Mouse (Mus musculus): Measurements from ENCODE around the gene Gm5072.
"Not testable (repeated sequence)": the region's sequence is repeated elsewhere in the genome, so short reads cannot be mapped to it uniquely, and the experiment has no call there.

Gene Gm5072

GRCm38 (mm10) chrX:91392200-91392599 lies at the start of gene Gm5072:
TSS of gene Gm5072 (plus strand) at chrX:91392500.
- DNase-seq (ENCODE audit: low spot score), result not testable (repeated sequence)
